Mouse (Mus musculus) granulocyte monocyte progenitor cell, adult 5-6 weeks (primary cell): ENCODE measurements around the gene Pias4. TPM values are rescaled to one million over a fixed set of nuclear protein-coding genes. Genes with fewer than 3 reads are reported as not detected.

Source experiments
- total RNA-seq, 2 experiments: library from RNA; stranded (forward) in 1 of 2; stranded (reverse) in 1 of 2; fragments of 200-712, 200-1000 nt in 1 of 2; fragments of >200 nt in 1 of 2; fragmentation: Nextera tagmentation in 1 of 2; gene quantifications; 2 replicates each; pipeline ENCODE4 v1.2.3; 2014 to 2017

Gene Pias4
- total RNA-seq, 2 experiments from 2014 or later: 6.3 to 8.1 TPM

Other genes starting within 250 kb of the Pias4 start
Only the 30 nearest of the 32 such genes appear.
- 0.30 and 1.5 TPM in 2 replicates for gene Gng7, start 153.0 kb downstream of the Pias4 start, total RNA-seq (2014; fragmentation: Nextera tagmentation)
- gene Gng7, start 153.0 kb downstream of the Pias4 start, total RNA-seq (2017): 0.09 and 0.46 TPM in 2 replicates
- gene Diras1, start 142.3 kb downstream of the Pias4 start, total RNA-seq (2014; fragmentation: Nextera tagmentation): not detected in 2 replicates
- not detected in 2 replicates for gene Diras1, start 142.3 kb downstream of the Pias4 start, total RNA-seq (2017)
- 3.1 and 5.9 TPM in 2 replicates for gene Slc39a3, start 130.5 kb downstream of the Pias4 start, total RNA-seq (2014; fragmentation: Nextera tagmentation)
- gene Slc39a3, start 130.5 kb downstream of the Pias4 start, total RNA-seq (2017): 4.3 and 5.3 TPM in 2 replicates
- gene Sgta, start 107.7 kb downstream of the Pias4 start, total RNA-seq (2014; fragmentation: Nextera tagmentation): 33.8 and 47.9 TPM in 2 replicates
- gene Sgta, start 107.7 kb downstream of the Pias4 start, total RNA-seq (2017): 37.5 and 41.7 TPM in 2 replicates
- 23.3 and 24.4 TPM in 2 replicates for gene Thop1, start 97.9 kb downstream of the Pias4 start, total RNA-seq (2014; fragmentation: Nextera tagmentation)
- gene Thop1, start 97.9 kb downstream of the Pias4 start, total RNA-seq (2017): 24.7 and 26.3 TPM in 2 replicates
- gene Creb3l3, start 69.0 kb downstream of the Pias4 start, total RNA-seq (2014; fragmentation: Nextera tagmentation): 0.43 TPM in 1 of 2 replicates, not detected in the other
- 0.86 and 1.3 TPM in 2 replicates for gene Creb3l3, start 69.0 kb downstream of the Pias4 start, total RNA-seq (2017)
- gene Map2k2, start 62.0 kb downstream of the Pias4 start, total RNA-seq (2014; fragmentation: Nextera tagmentation): 35.0 and 72.7 TPM in 2 replicates
- 46.7 and 50.8 TPM in 2 replicates for gene Map2k2, start 62.0 kb downstream of the Pias4 start, total RNA-seq (2017)
- 16.1 and 20.6 TPM in 2 replicates for gene Zbtb7a, start 32.7 kb downstream of the Pias4 start, total RNA-seq (2014; fragmentation: Nextera tagmentation)
- 7.1 and 8.0 TPM in 2 replicates for gene Zbtb7a, start 32.7 kb downstream of the Pias4 start, total RNA-seq (2017)
- 843 and 1,029 TPM in 2 replicates for gene Eef2, start 8.7 kb upstream of the Pias4 start, total RNA-seq (2014; fragmentation: Nextera tagmentation)
- gene Eef2, start 8.7 kb upstream of the Pias4 start, total RNA-seq (2017): 1,504 and 1,576 TPM in 2 replicates
- gene Dapk3, start 15.1 kb upstream of the Pias4 start, total RNA-seq (2014; fragmentation: Nextera tagmentation): 25.7 and 40.8 TPM in 2 replicates
- gene Dapk3, start 15.1 kb upstream of the Pias4 start, total RNA-seq (2017): 20.5 and 33.0 TPM in 2 replicates
- gene 4930442H23Rik, start 15.9 kb upstream of the Pias4 start, total RNA-seq (2014; fragmentation: Nextera tagmentation): not detected in 2 replicates
- gene 4930442H23Rik, start 15.9 kb upstream of the Pias4 start, total RNA-seq (2017): not detected in 2 replicates
- gene Nmrk2, start 34.1 kb upstream of the Pias4 start, total RNA-seq (2014; fragmentation: Nextera tagmentation): not detected in 2 replicates
- gene Nmrk2, start 34.1 kb upstream of the Pias4 start, total RNA-seq (2017): not detected in 2 replicates
- gene Atcay, start 62.9 kb upstream of the Pias4 start, total RNA-seq (2014; fragmentation: Nextera tagmentation): not detected in 2 replicates
- not detected in 2 replicates for gene Atcay, start 62.9 kb upstream of the Pias4 start, total RNA-seq (2017)
- not detected in 2 replicates for gene Zfr2, start 65.2 kb upstream of the Pias4 start, total RNA-seq (2014; fragmentation: Nextera tagmentation)
- 0.13 TPM in 1 of 2 replicates, not detected in the other for gene Zfr2, start 65.2 kb upstream of the Pias4 start, total RNA-seq (2017)
- 16.8 and 35.6 TPM in 2 replicates for gene Matk, start 85.0 kb upstream of the Pias4 start, total RNA-seq (2014; fragmentation: Nextera tagmentation)
- gene Matk, start 85.0 kb upstream of the Pias4 start, total RNA-seq (2017): 39.1 and 43.9 TPM in 2 replicates
- 94.0 and 105 TPM in 2 replicates for gene Mrpl54, start 99.0 kb upstream of the Pias4 start, total RNA-seq (2014; fragmentation: Nextera tagmentation)
- 161 and 185 TPM in 2 replicates for gene Mrpl54, start 99.0 kb upstream of the Pias4 start, total RNA-seq (2017)
- gene Apba3, start 99.0 kb upstream of the Pias4 start, total RNA-seq (2014; fragmentation: Nextera tagmentation): 19.7 and 29.1 TPM in 2 replicates
- gene Apba3, start 99.0 kb upstream of the Pias4 start, total RNA-seq (2017): 14.2 and 19.9 TPM in 2 replicates
- 1.0 and 8.4 TPM in 2 replicates for gene Tjp3, start 123.7 kb upstream of the Pias4 start, total RNA-seq (2014; fragmentation: Nextera tagmentation)
- gene Tjp3, start 123.7 kb upstream of the Pias4 start, total RNA-seq (2017): 1.3 and 6.2 TPM in 2 replicates
- 32.4 and 42.7 TPM in 2 replicates for gene Pip5k1c, start 125.0 kb upstream of the Pias4 start, total RNA-seq (2014; fragmentation: Nextera tagmentation)
- 24.7 and 32.7 TPM in 2 replicates for gene Pip5k1c, start 125.0 kb upstream of the Pias4 start, total RNA-seq (2017)
- 16.2 and 16.3 TPM in 2 replicates for gene Cactin, start 153.2 kb upstream of the Pias4 start, total RNA-seq (2014; fragmentation: Nextera tagmentation)
- gene Cactin, start 153.2 kb upstream of the Pias4 start, total RNA-seq (2017): 19.4 and 26.5 TPM in 2 replicates
- gene Tbxa2r, start 160.8 kb upstream of the Pias4 start, total RNA-seq (2014; fragmentation: Nextera tagmentation): not detected in 2 replicates
- gene Tbxa2r, start 160.8 kb upstream of the Pias4 start, total RNA-seq (2017): 0.09 TPM in 1 of 2 replicates, not detected in the other
- gene Gipc3, start 175.3 kb upstream of the Pias4 start, total RNA-seq (2014; fragmentation: Nextera tagmentation): not detected in 2 replicates
- gene Gipc3, start 175.3 kb upstream of the Pias4 start, total RNA-seq (2017): not detected in 2 replicates
- gene Hmg20b, start 182.6 kb upstream of the Pias4 start, total RNA-seq (2014; fragmentation: Nextera tagmentation): 19.1 and 43.4 TPM in 2 replicates
- gene Hmg20b, start 182.6 kb upstream of the Pias4 start, total RNA-seq (2017): 29.8 and 35.5 TPM in 2 replicates
- gene Mfsd12, start 189.6 kb upstream of the Pias4 start, total RNA-seq (2014; fragmentation: Nextera tagmentation): 12.0 and 17.5 TPM in 2 replicates
- gene Mfsd12, start 189.6 kb upstream of the Pias4 start, total RNA-seq (2017): 10.8 and 11.5 TPM in 2 replicates
- not detected in 2 replicates for gene 4930404N11Rik, start 197.9 kb upstream of the Pias4 start, total RNA-seq (2014; fragmentation: Nextera tagmentation)
- 0.10 and 0.26 TPM in 2 replicates for gene 4930404N11Rik, start 197.9 kb upstream of the Pias4 start, total RNA-seq (2017)
- 14.8 and 17.0 TPM in 2 replicates for gene Fzr1, start 210.6 kb upstream of the Pias4 start, total RNA-seq (2014; fragmentation: Nextera tagmentation)
- 13.5 and 15.3 TPM in 2 replicates for gene Fzr1, start 210.6 kb upstream of the Pias4 start, total RNA-seq (2017)
- gene Dohh, start 216.5 kb upstream of the Pias4 start, total RNA-seq (2014; fragmentation: Nextera tagmentation): 12.2 and 34.9 TPM in 2 replicates
- 41.8 and 46.2 TPM in 2 replicates for gene Dohh, start 216.5 kb upstream of the Pias4 start, total RNA-seq (2017)
- 4.0 TPM in 1 of 2 replicates, not detected in the other for gene Gm48551, start 216.5 kb upstream of the Pias4 start, total RNA-seq (2014; fragmentation: Nextera tagmentation)
- 0.30 TPM in 1 of 2 replicates, not detected in the other for gene Gm48551, start 216.5 kb upstream of the Pias4 start, total RNA-seq (2017)
- 2.2 TPM in 1 of 2 replicates, not detected in the other for gene Gm48552, start 221.1 kb upstream of the Pias4 start, total RNA-seq (2014; fragmentation: Nextera tagmentation)
- not detected in 2 replicates for gene Gm48552, start 221.1 kb upstream of the Pias4 start, total RNA-seq (2017)
- gene Smim24, start 225.1 kb upstream of the Pias4 start, total RNA-seq (2014; fragmentation: Nextera tagmentation): 37.5 and 43.6 TPM in 2 replicates
- gene Smim24, start 225.1 kb upstream of the Pias4 start, total RNA-seq (2017): 11.5 and 13.3 TPM in 2 replicates